ENCODE assay signal across 13 mouse cellular contexts in genomic region chr7:6146194-6146981, GRCm38 (mm10). TPM values are rescaled to one million over a fixed set of nuclear protein-coding genes. Genes with fewer than 3 reads are reported as not detected.
DNase-seq lines count a peak whose midpoint lies in the region; ATAC-seq and TF ChIP-seq lines count a peak whose summit lies in the region.
"Had no signal": no experiment of that assay in that cellular context is flagged by ENCODE, and none has a peak within 500 bp of the region (broad histone marks: within the 10 kb centered on the region; RNA-seq: fewer than 3 reads in every experiment).

No protein-coding gene starts in this region.

- H3K4me2 ChIP-seq in hindbrain, postnatal 0 days (ENCODE audit: low read depth, low read length) = no peak overlapping the region
- no peak overlapping the region for H3K4me2 ChIP-seq in hindbrain, embryonic 11.5 days (replicated peaks; ENCODE audit: low read depth, low read length)
- no peak overlapping the region for H3K4me2 ChIP-seq in intestine, embryonic 16.5 days (ENCODE audit: low read depth, low read length)
- no peak overlapping the region for H3K4me2 ChIP-seq in stomach, embryonic 15.5 days

- peak overlapping the region; percentile 17; the same call in 1 of the 2 replicates for H3K27ac ChIP-seq in hindbrain, postnatal 0 days
- no peak overlapping the region for H3K27ac ChIP-seq in hindbrain, embryonic 11.5 days (ENCODE audit: low read depth, low read length)
- H3K27ac ChIP-seq in intestine, embryonic 16.5 days (ENCODE audit: low read length) = peak overlapping the region; percentile 43; the same call in 1 of the 2 replicates
- H3K27ac ChIP-seq in stomach, embryonic 15.5 days = peak overlapping the region; percentile 73; the same call in 1 of the 2 replicates

- no peak for TF ChIP-seq CTCF in hindbrain, postnatal 0 days (IDR thresholded peaks at IDR 0.05; ENCODE audit: low read depth)

- H3K4me1 ChIP-seq in hindbrain, postnatal 0 days (ENCODE audit: insufficient read depth, low read length) = no peaks in the 10 kb centered on the region
- H3K4me1 ChIP-seq in hindbrain, embryonic 11.5 days (replicated peaks; ENCODE audit: control insufficient read depth, insufficient read depth, low read length) = no peaks in the 10 kb centered on the region
- H3K4me1 ChIP-seq in megakaryocyte, embryonic 14.5 days = peaks cover 93% of the 10 kb centered on the region
- peaks cover 29% of the 10 kb centered on the region for H3K4me1 ChIP-seq in intestine, embryonic 16.5 days (ENCODE audit: control insufficient read depth, insufficient read depth, low read length)
- H3K4me1 ChIP-seq in stomach, embryonic 15.5 days = peaks cover 51% of the 10 kb centered on the region

- DNase-seq in hindbrain, postnatal 0 days (ENCODE audit: low spot score) = no peak
- DNase-seq in hindbrain, embryonic 11.5 days (ENCODE audit: low spot score) = no peak
- DNase-seq in ovary, adult 18-20 months (ENCODE audit: low spot score) = no peak
- DNase-seq: cerebellum, adult 9-10 months; spleen, adult 18-20 months; thymus, postnatal 25 days had no signal

- H3K27me3 ChIP-seq in hindbrain, postnatal 0 days (ENCODE audit: insufficient read depth, low read length) = no peaks in the 10 kb centered on the region
- H3K27me3 ChIP-seq in hindbrain, embryonic 11.5 days (ENCODE audit: control insufficient read depth, insufficient read depth, low read length) = no peaks in the 10 kb centered on the region
- H3K27me3 ChIP-seq in megakaryocyte, embryonic 14.5 days (replicated peaks) = no peaks in the 10 kb centered on the region
- H3K27me3 ChIP-seq in intestine, embryonic 16.5 days (replicated peaks; ENCODE audit: control insufficient read depth, insufficient read depth, low read length) = no peaks in the 10 kb centered on the region
- H3K27me3 ChIP-seq in stomach, embryonic 15.5 days (replicated peaks) = no peaks in the 10 kb centered on the region

- WGBS in hindbrain, postnatal 0 days = 68% methylated on average over 7 of the region's 7 CpGs
- WGBS in hindbrain, embryonic 11.5 days = 93% methylated on average over 7 of the region's 7 CpGs
- 76% methylated on average over 7 of the region's 7 CpGs for WGBS in intestine, embryonic 16.5 days
- WGBS in stomach, embryonic 15.5 days = 70% methylated on average over 7 of the region's 7 CpGs

- H3K9me3 ChIP-seq in hindbrain, postnatal 0 days (ENCODE audit: low read length) = no peaks in the 10 kb centered on the region
- no peaks in the 10 kb centered on the region for H3K9me3 ChIP-seq in hindbrain, embryonic 11.5 days (ENCODE audit: control insufficient read depth, low read length)
- H3K9me3 ChIP-seq in megakaryocyte, embryonic 14.5 days = no peaks in the 10 kb centered on the region
- H3K9me3 ChIP-seq in intestine, embryonic 16.5 days (ENCODE audit: control insufficient read depth, low read length) = no peaks in the 10 kb centered on the region
- H3K9me3 ChIP-seq in stomach, embryonic 15.5 days = no peaks in the 10 kb centered on the region

- H3K4me3 ChIP-seq in hindbrain, postnatal 0 days (ENCODE audit: low read length) = no peak overlapping the region
- H3K4me3 ChIP-seq in hindbrain, embryonic 11.5 days (ENCODE audit: low read depth, low read length) = no peak overlapping the region
- peak overlapping the region; percentile 53 for H3K4me3 ChIP-seq in megakaryocyte, embryonic 14.5 days (replicated peaks)
- no peak overlapping the region for H3K4me3 ChIP-seq in intestine, embryonic 16.5 days (ENCODE audit: low read length)
- H3K4me3 ChIP-seq in stomach, embryonic 15.5 days (replicated peaks) = no peak overlapping the region

- no peak for ATAC-seq in hindbrain, postnatal 0 days
- ATAC-seq in hindbrain, embryonic 11.5 days (ENCODE audit: low FRiP score) = no peak
- ATAC-seq in megakaryocyte, adult 5-6 weeks (ENCODE audit: poor library complexity, severe bottlenecking) = no peak
- ATAC-seq in intestine, embryonic 16.5 days = 0 out of 2 replicates have a peak, but pooled peaks have one; percentile 5
- 0 out of 2 replicates have a peak, but pooled peaks have one; percentile 19 for ATAC-seq in stomach, embryonic 15.5 days (ENCODE audit: insufficient read depth, low FRiP score, low read depth)

- H3K9ac ChIP-seq in hindbrain, postnatal 0 days (replicated peaks; ENCODE audit: low read length) = no peak overlapping the region
- no peak overlapping the region for H3K9ac ChIP-seq in hindbrain, embryonic 11.5 days (ENCODE audit: low read depth, low read length)
- no peak overlapping the region; the same call in 1 of the 2 replicates for H3K9ac ChIP-seq in intestine, embryonic 16.5 days (ENCODE audit: low read depth, low read length)
- no peak overlapping the region for H3K9ac ChIP-seq in stomach, embryonic 15.5 days

- H3K36me3 ChIP-seq in hindbrain, postnatal 0 days (ENCODE audit: insufficient read depth, low read length) = peaks cover 8% of the 10 kb centered on the region; the same call in 1 of the 2 replicates
- no peaks in the 10 kb centered on the region for H3K36me3 ChIP-seq in hindbrain, embryonic 11.5 days (ENCODE audit: control insufficient read depth, insufficient read depth, low read length)
- H3K36me3 ChIP-seq in megakaryocyte, embryonic 14.5 days (replicated peaks; ENCODE audit: low read length) = peaks cover 18% of the 10 kb centered on the region
- peaks cover under 1% of the 10 kb centered on the region; the same call in 1 of the 2 replicates for H3K36me3 ChIP-seq in intestine, embryonic 16.5 days (ENCODE audit: control insufficient read depth, insufficient read depth, low read length)
- H3K36me3 ChIP-seq in stomach, embryonic 15.5 days = 0 out of 2 replicates have a peak, but pooled peaks cover 5% of the 10 kb centered on the region

RNA-seq across cellular contexts. Expression of gene Zfp787, which starts 9.4 kb away (rescaled TPM):
- total RNA-seq in hindbrain, postnatal 0 days (2014; rRNA removed) = 71.0 and 85.9 TPM in 2 replicates
- 53.9 and 61.4 TPM in 2 replicates for polyA plus RNA-seq in hindbrain, postnatal 0 days (2015; fragmentation: Nextera tagmentation; extraction: Ambion mirVana)
- polyA plus RNA-seq in hindbrain, embryonic 11.5 days (2014; fragmentation: Nextera tagmentation; extraction: Ambion mirVana) = 11.3 and 13.0 TPM in 2 replicates
- polyA plus RNA-seq in megakaryocyte, embryonic 14.5 days (2012; ENCODE audit: insufficient read depth, low replicate concordance) = 31.0 and 49.7 TPM in 2 replicates
- total RNA-seq in megakaryocyte, adult 5-6 weeks (2015) = 11.9 and 17.0 TPM in 2 replicates
- total RNA-seq in megakaryocyte, adult 5-6 weeks (2017) = 25.6 and 25.7 TPM in 2 replicates
- 20.6 and 20.9 TPM in 2 replicates for polyA plus RNA-seq in intestine, embryonic 16.5 days (2015; fragmentation: Nextera tagmentation; extraction: Ambion mirVana)
- 26.0 and 28.1 TPM in 2 replicates for polyA plus RNA-seq in stomach, embryonic 15.5 days (2015; fragmentation: Nextera tagmentation; extraction: Ambion mirVana)

RNA-seq across cellular contexts. Expression of gene Zfp444, which starts 25.6 kb away (rescaled TPM):
- 84.3 and 105 TPM in 2 replicates for total RNA-seq in hindbrain, postnatal 0 days (2014; rRNA removed)
- polyA plus RNA-seq in hindbrain, postnatal 0 days (2015; fragmentation: Nextera tagmentation; extraction: Ambion mirVana) = 69.2 and 70.5 TPM in 2 replicates
- 67.9 and 73.1 TPM in 2 replicates for polyA plus RNA-seq in hindbrain, embryonic 11.5 days (2014; fragmentation: Nextera tagmentation; extraction: Ambion mirVana)
- polyA plus RNA-seq in megakaryocyte, embryonic 14.5 days (2012; ENCODE audit: insufficient read depth, low replicate concordance) = 42.1 and 48.4 TPM in 2 replicates
- 2.0 and 3.6 TPM in 2 replicates for total RNA-seq in megakaryocyte, adult 5-6 weeks (2015)
- 4.1 and 8.0 TPM in 2 replicates for total RNA-seq in megakaryocyte, adult 5-6 weeks (2017)
- 34.6 and 35.3 TPM in 2 replicates for polyA plus RNA-seq in intestine, embryonic 16.5 days (2015; fragmentation: Nextera tagmentation; extraction: Ambion mirVana)
- 46.8 and 49.6 TPM in 2 replicates for polyA plus RNA-seq in stomach, embryonic 15.5 days (2015; fragmentation: Nextera tagmentation; extraction: Ambion mirVana)

RNA-seq across cellular contexts. Expression of gene Galp, which starts 50.5 kb away (rescaled TPM):
- total RNA-seq in hindbrain, postnatal 0 days (2014; rRNA removed) = not detected in 2 replicates
- polyA plus RNA-seq in hindbrain, postnatal 0 days (2015; fragmentation: Nextera tagmentation; extraction: Ambion mirVana) = not detected in 2 replicates
- polyA plus RNA-seq in hindbrain, embryonic 11.5 days (2014; fragmentation: Nextera tagmentation; extraction: Ambion mirVana) = not detected in 2 replicates
- not detected in 2 replicates for polyA plus RNA-seq in megakaryocyte, embryonic 14.5 days (2012; ENCODE audit: insufficient read depth, low replicate concordance)
- not detected in 2 replicates for total RNA-seq in megakaryocyte, adult 5-6 weeks (2015)
- not detected in 2 replicates for total RNA-seq in megakaryocyte, adult 5-6 weeks (2017)
- polyA plus RNA-seq in intestine, embryonic 16.5 days (2015; fragmentation: Nextera tagmentation; extraction: Ambion mirVana) = not detected in 2 replicates
- not detected in 2 replicates for polyA plus RNA-seq in stomach, embryonic 15.5 days (2015; fragmentation: Nextera tagmentation; extraction: Ambion mirVana)
- total RNA-seq: adrenal gland, postnatal 25 days; megakaryocyte-erythroid progenitor cell, adult 5-6 weeks had no signal
- polyA plus RNA-seq: embryonic facial prominence, embryonic 14.5 days had no signal

Comparison
In these comparisons a context has a peak if more than half of its experiments do, and no peak if none do; other contexts are left out.
1. ATAC-seq: peak in intestine, embryonic 16.5 days (single experiment) and stomach, embryonic 15.5 days (single experiment); none in hindbrain, postnatal 0 days (single experiment), hindbrain, embryonic 11.5 days (single experiment) and megakaryocyte, adult 5-6 weeks (single experiment).